Comparison of ENCODE assay signal across 30 mouse cellular contexts in genomic region chr11:78649143-78649542, GRCm38 (mm10).
"Had no signal": no experiment of that assay in that cellular context is flagged by ENCODE, and none has a peak within 500 bp of the region (broad histone marks: within the 10 kb centered on the region; RNA-seq: fewer than 3 reads in every experiment).

No protein-coding gene starts in this region.

- H3K9ac ChIP-seq: limb, embryonic 12.5 days; limb, embryonic 13.5 days; limb, embryonic 15.5 days; liver, embryonic 12.5 days; liver, embryonic 13.5 days; liver, embryonic 14.5 days; liver, embryonic 15.5 days; liver, postnatal 0 days; lung, embryonic 14.5 days; lung, embryonic 15.5 days; midbrain, embryonic 12.5 days; midbrain, embryonic 13.5 days; midbrain, embryonic 15.5 days; neural tube, embryonic 12.5 days had no signal

- H3K4me2 ChIP-seq: limb, embryonic 12.5 days; limb, embryonic 13.5 days; limb, embryonic 15.5 days; liver, embryonic 11.5 days; liver, embryonic 12.5 days; liver, embryonic 13.5 days; liver, embryonic 15.5 days; lung, embryonic 14.5 days; lung, embryonic 15.5 days; midbrain, embryonic 11.5 days; midbrain, embryonic 12.5 days; midbrain, embryonic 13.5 days; midbrain, embryonic 15.5 days; neural tube, embryonic 12.5 days had no signal

- H3K36me3 ChIP-seq: limb, embryonic 10.5 days; limb, embryonic 12.5 days; limb, embryonic 13.5 days; limb, embryonic 15.5 days; liver, embryonic 12.5 days; liver, embryonic 13.5 days; liver, embryonic 15.5 days; lung, embryonic 15.5 days; midbrain, embryonic 10.5 days; midbrain, embryonic 12.5 days; midbrain, embryonic 13.5 days; midbrain, embryonic 15.5 days; neural tube, embryonic 12.5 days had no signal

- H3K4me1 ChIP-seq: limb, embryonic 10.5 days; limb, embryonic 15.5 days; liver, embryonic 12.5 days; liver, embryonic 13.5 days; liver, embryonic 15.5 days; lung, embryonic 15.5 days; midbrain, embryonic 10.5 days; midbrain, embryonic 12.5 days; midbrain, embryonic 13.5 days; neural tube, embryonic 12.5 days had no signal

- H3K27me3 ChIP-seq: limb, embryonic 12.5 days; limb, embryonic 13.5 days; limb, embryonic 15.5 days; liver, embryonic 12.5 days; liver, embryonic 13.5 days; liver, embryonic 15.5 days; lung, embryonic 15.5 days; megakaryocyte, embryonic 14.5 days; midbrain, embryonic 12.5 days; midbrain, embryonic 13.5 days; midbrain, embryonic 15.5 days; neural tube, embryonic 12.5 days had no signal

- H3K9me3 ChIP-seq: limb, embryonic 10.5 days; limb, embryonic 12.5 days; limb, embryonic 13.5 days; limb, embryonic 15.5 days; liver, embryonic 12.5 days; liver, embryonic 13.5 days; liver, embryonic 15.5 days; lung, embryonic 15.5 days; megakaryocyte, embryonic 14.5 days; midbrain, embryonic 10.5 days; midbrain, embryonic 12.5 days; midbrain, embryonic 13.5 days; midbrain, embryonic 15.5 days; neural tube, embryonic 12.5 days had no signal

- H3K27ac ChIP-seq: limb, embryonic 10.5 days; limb, embryonic 12.5 days; limb, embryonic 13.5 days; limb, embryonic 15.5 days; liver, embryonic 12.5 days; liver, embryonic 13.5 days; liver, embryonic 14.5 days; liver, embryonic 15.5 days; lung, embryonic 15.5 days; macrophage; midbrain, embryonic 10.5 days; midbrain, embryonic 12.5 days; midbrain, embryonic 13.5 days; midbrain, embryonic 15.5 days; neural tube, embryonic 12.5 days had no signal

- H3K4me3 ChIP-seq: limb, embryonic 10.5 days; limb, embryonic 12.5 days; limb, embryonic 13.5 days; limb, embryonic 15.5 days; liver, embryonic 12.5 days; liver, embryonic 13.5 days; liver, embryonic 15.5 days; lung, embryonic 15.5 days; megakaryocyte, embryonic 14.5 days; midbrain, embryonic 10.5 days; midbrain, embryonic 12.5 days; midbrain, embryonic 13.5 days; midbrain, embryonic 15.5 days; myocyte; neural tube, embryonic 12.5 days had no signal

- DNase-seq: left cerebral cortex, postnatal 4 days; liver; liver, embryonic 13.5 days; liver, postnatal 0 days; lung, adult 18-20 months; lung, adult 2 months; lung, embryonic 14.5 days; lung, postnatal 10 days; lung, postnatal 14 days; lung, postnatal 36 days; lung, postnatal 4 days; midbrain, embryonic 14.5 days had no signal
